Mouse (Mus musculus): ENCODE measurements around the gene Gm48551.

Gm48551 gene

DNA sequence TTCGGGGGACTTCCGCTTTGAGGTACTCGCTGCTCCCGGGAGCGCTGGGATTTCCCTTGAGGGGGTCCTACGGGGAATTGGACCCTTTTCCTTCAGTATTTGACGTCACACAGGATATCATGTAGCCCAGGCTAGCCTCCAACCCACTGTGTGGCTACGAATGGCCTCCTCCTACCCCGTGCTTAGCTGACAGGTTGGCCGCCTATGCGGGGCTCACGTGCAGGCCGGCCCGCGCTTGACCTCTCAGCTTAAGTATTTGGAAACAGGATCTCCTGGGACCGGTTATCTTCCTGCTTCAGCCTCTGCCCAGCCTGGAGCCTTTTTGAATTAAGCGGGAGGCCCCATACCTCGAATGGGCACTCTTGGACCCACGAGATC lies 328 bp downstream of the Gm48551 start:
- no peak for DNase-seq

DNA sequence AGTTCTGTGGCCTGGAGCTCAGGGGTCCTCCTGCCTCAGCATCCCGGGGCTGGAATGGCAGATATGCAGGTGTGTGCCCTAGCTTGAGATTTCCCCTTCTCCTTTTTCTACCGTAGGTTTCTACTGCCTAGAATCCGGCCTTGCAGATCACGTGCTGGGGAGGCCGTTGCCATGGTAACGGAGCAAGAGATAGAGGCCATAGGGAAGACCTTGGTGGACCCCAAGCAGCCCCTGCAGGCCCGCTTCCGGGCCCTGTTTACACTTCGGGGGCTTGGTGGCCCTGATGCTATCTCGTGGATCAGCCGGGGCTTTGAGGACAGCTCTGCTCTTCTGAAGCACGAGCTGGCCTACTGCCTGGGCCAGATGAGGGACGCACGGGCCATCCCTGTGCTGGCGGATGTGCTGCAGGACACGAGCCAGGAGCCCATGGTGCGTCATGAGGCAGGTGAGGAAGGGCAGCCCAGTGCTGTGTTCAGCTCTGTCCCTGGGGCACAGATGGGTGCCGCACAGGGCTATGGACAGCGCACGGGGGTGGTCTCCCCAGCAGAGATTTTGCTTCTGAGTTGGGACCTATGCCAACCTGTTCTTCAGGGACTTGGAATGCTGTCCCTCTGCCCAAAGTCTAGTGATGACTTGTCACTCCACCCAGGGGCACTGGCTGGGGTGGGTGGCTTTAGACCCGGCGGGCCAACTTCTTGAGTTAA lies 1.5 kb downstream of the Gm48551 start:
- DNase-seq = no peak

DNA sequence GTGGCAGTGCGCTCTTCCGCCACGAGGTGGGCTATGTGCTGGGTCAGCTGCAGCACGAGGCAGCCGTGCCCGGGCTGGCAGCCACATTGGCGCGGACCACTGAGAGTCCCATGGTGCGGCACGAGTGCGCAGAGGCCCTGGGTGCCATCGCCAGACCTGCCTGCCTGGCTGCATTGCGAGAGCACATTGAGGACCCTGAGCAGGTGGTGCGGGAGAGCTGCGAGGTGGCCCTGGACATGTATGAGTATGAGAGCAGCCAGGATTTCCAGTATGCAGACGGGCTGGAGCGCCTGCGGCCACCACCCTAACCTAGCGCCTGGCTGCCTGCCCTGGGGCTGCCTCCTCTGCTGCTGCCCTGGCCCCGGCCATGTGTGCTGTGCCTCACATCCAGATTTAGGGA lies 3.5 kb downstream of the Gm48551 start:
- DNase-seq = no peak

- no peak for DNase-seq
These were observed 4.3 kb downstream of the Gm48551 start, which contains the start of gene Gm48552 for GRCm38 (mm10) chr10:81388505-81389055. Gm48552 (plus strand) TSS chr10:81389005.

DNA sequence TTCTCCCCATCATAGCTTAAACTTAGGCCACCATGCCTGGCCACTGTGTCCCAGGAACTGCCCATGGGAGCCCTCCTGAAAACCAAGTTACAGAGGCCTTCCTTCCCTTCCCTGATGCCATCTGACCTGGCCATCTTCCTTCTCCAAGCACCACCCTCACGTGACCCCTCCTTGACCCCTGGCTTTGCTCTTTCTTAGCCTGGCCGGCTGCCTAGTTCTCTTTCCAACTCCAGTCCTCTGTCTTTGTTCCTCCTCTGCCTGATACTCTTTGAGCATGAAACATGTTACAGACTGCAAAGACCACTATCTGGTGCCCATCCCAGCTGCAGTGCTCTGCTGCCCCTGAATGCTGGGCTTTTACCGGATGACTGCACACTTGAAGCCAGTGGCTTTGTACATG lies 5.1 kb downstream of the Gm48551 start:
- peak in 1 of 2 experiments; percentile 49 for DNase-seq

DNA sequence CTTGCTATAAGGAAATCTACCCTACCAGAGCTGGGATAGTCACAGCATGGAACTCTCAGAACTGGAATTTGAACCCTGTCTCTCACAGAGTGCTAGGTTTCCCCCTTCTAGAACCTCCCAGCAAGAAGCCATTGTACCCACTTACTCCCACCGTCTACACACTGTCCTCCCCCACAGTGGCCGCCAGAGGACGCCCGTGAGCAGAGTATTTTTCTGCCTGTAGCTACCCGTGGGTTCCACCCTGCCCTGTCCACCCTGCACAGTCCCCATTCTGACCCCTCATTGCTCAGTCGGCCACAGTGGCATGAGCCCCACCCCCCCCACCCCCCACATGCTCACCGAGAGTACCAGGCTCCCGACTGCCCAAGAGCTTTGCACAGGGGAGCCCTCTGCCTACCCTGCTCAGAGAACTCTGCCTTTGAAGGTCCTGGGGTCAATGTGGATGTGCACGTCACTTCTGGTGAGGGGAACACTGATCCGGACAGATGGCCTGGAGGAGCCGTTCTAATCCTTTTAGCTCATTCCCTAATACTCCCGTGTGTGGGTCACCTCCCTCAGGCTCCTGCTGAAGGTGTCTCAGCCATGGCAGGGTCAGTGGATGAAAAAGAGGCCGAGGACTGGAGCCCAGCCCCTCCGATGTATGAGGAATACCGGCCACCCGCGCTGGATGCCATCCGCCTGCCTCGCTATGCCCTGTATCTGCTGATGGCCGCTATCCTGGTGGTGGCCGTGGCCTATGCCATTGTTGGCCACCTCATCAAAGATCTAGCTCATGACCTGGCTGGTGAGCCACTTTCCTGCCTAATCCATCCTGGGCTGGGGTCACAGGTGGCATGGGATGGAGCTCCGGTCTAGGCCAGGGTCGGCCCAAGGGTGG lies 5.8 kb downstream of the Gm48551 start:
- peak; percentile 80 to 86 for DNase-seq

- DNase-seq = no peak
These were observed 6.4 kb downstream of the Gm48551 start for GRCm38 (mm10) chr10:81390678-81390965.

GRCm38 (mm10) chr10:81392270-81392669 lies 8.0 kb downstream of the Gm48551 start:
- DNase-seq = no peak

GRCm38 (mm10) chr10:81392781-81393185 lies 8.5 kb downstream of the Gm48551 start, which contains the start of gene Smim24:
Smim24 (plus strand) TSS chr10:81393051.
- DNase-seq = no peak

GRCm38 (mm10) chr10:81393456-81394063 lies 9.3 kb downstream of the Gm48551 start:
- DNase-seq = peak in 1 of 2 experiments; percentile 62

DNA sequence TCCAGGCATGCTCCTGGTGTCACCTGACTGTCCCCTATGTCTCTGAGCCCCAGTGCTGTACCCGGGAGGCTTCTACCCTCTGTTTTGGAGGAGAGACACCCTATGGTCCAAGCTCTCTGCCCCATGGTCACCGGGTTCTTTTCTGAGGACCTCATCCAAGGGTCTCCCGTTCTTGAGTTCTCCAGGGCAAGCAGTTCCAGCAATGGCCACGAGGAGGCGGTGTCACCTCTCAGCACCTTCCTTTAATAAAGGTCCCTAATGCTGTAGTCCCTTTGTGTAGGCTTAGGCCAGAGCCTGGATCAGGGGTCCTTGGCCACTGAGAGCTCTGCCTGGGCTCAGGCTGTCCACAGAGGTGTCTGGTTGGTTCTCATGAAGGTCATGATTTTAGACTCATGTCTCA lies 10.9 kb downstream of the Gm48551 start:
- peak; percentile 77 to 85 for DNase-seq

DNA sequence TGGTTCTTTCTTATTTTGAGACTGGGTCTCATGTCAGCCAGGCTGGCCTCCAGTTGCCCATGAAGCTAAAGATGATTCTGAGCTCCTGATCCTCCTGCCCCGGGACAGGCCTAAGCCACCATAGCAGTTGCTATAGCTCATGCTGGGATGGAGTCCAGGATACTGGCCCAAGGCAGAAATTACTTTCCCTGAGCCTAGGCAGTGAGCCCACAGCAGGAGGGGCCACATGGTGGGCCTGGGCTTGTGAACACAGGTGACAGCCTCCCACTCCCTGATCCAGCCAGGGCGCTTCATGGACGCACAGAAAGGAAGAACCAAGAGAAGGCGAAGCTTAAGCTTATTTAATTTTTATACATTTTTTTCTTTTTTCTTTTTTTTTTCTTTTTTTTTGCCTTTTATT lies 11.6 kb downstream of the Gm48551 start:
- DNase-seq = no peak

GRCm38 (mm10) chr10:81396749-81397148 lies 12.5 kb downstream of the Gm48551 start:
- DNase-seq = no peak

DNA sequence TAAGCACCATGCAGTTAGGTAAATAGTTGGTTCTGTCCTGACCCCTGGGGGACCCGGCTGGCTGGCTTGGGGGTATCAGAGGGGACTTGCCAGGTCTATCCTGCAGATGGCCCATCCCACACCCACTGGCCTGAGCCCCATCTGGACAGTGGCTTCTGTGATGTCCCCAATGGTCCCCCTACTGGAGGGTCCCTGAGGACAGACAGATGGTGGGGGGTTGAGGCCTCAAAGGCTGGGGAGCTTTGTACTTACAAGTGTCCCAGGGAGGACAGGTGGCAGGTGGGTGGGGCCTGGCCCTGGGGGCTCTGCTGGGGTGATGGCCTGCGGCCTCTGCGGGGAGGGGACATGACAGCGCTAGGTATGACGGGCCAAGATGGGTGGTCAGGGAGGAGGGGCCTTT lies 15.0 kb downstream of the Gm48551 start:
- no peak for DNase-seq

GRCm38 (mm10) chr10:81399798-81400308 lies 15.6 kb downstream of the Gm48551 start:
- no peak for DNase-seq

DNA sequence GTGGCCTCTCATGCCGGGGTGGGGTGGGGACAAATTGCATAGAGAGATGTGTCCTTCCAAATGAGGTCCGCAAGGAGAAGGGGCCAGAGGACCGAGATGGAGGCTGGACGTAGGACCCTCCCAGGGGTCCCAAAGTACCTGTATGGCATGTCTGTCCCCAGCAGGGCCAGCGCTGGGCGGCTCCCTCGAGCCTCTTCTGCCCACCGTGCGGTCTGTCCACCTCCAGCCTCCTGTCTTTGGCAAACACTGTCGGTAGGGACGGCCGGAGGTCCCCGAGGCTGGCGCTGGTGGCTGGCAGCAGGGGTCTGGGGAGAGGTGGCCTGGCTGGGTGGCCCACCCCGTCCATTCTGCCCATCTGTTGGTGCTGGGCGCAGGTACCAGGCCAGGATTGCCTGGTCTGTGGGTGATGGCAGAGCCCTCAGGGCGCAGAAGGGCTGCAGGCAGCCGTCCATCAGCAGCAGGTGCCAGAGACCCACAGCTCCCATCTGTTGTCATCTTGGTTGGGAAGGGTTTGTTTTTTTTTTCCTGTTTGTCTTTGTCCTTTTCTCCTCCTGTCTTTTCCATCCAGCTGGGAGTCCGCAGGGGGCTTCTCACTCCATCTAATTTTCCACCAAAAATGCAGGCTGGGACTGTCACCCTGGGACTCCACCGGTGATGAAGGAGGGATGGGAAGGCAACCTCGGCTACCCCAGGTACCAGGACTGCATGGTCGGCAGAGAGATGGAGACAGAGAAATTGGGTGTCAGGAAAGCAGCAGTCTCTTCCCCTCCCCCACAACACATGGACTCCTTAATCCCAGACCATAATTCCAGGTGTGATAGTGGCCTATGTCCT lies 16.3 kb downstream of the Gm48551 start:
- DNase-seq = no peak

DNA sequence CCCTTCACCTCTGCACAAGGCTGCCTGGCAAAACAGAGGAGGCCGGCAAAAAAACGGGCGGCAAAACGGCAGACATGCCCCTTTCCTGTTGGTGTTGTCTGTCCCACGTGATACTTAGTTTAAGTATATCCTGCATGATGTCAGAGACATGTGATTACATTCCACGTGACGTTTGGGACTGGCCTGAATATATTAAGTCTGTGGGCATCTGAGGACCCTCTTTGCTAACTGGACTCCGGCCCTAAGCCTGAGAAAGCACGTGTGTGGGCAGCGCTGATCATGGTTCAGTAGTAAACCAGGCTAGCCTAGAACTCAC lies 16.9 kb downstream of the Gm48551 start:
- DNase-seq = no peak

DNA sequence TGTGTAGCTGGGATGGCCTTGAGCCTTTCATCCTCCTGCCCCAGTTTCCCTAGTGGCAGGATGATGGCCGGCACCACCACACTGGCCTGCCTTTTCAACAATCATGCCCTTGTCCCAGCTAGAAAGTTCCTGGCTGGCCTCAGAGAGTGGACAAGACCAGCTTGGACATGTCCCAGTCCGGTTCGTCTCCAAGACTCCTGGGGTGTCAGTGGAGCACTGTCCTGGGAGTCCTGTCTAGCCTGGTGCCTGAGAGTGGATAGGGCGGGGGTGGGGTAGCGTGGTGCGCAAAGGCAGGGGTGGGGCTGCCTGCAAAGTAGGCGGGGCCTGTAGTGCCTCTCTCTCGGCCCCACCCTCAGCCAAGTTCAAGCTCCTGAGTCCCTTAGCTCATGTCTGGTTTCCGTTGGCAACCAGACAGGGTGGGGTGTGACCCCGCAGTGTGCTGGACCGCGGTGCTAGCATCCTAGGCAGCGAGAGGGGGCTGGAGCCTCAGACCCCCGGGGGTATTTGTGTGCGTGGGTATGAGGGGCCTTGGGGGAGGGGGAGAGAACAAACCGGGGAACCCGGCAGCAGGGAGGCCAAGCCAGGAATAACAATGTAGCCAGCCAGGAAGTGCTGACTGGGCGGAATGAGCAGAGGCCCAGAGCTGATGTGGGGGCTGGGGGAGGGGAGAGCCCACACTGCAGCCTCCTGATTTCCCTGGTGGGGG lies 17.4 kb downstream of the Gm48551 start:
- peak; percentile 83 to 90 for DNase-seq

GRCm38 (mm10) chr10:81402227-81402765 lies 18.0 kb downstream of the Gm48551 start:
- DNase-seq = no peak

GRCm38 (mm10) chr10:81403511-81403910 lies 19.2 kb downstream of the Gm48551 start:
- DNase-seq = no peak

GRCm38 (mm10) chr10:81404082-81404481 lies 19.8 kb downstream of the Gm48551 start:
- DNase-seq = no peak

- DNase-seq = peak; percentile 74 to 79
These were observed 20.5 kb downstream of the Gm48551 start for GRCm38 (mm10) chr10:81404720-81405119.
